Mouse (Mus musculus): ENCODE data around the gene Olfr835. TPM values are rescaled to one million over a fixed set of nuclear protein-coding genes. Genes with fewer than 3 reads are reported as not detected.

Gene Olfr835
- polyA plus RNA-seq (2012; rRNA removed): not detected in 2 replicates

DNA sequence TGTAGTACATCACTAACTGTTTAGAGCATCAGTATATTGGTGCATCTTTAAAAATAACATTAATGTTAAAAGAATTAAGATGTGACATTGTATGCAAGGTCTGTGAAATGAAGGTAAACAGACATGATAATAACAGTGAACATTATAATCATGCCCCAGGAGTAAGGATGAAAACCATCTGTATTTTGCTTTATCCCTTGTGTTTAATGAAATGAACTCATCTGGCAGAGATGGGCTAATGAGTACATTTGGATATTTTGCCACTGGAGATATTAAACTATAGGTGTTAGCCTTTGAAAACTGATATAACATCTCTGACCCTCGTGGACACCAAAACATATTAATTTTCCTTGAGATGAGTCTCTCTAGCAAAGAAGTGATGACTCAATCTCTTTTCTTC lies at the start of gene Olfr835:
TSS of gene Olfr835 (plus strand) at position 301 of the 400 bp plus-strand sequence.

GRCm38 (mm10) chr9:18987690-18988089 lies 44.8 kb upstream of the Olfr835 start, which contains the start of gene Olfr834:
Olfr834 (plus strand) TSS chr9:18987990.

Other genes with a start within 250 kb of the Olfr835 start
- gene Olfr828, start 213.2 kb upstream of the Olfr835 start, polyA plus RNA-seq (2012; rRNA removed): not detected in 2 replicates
- not detected in 2 replicates for gene Olfr829, start 177.8 kb upstream of the Olfr835 start, polyA plus RNA-seq (2012; rRNA removed)
- gene Olfr830, start 158.0 kb upstream of the Olfr835 start, polyA plus RNA-seq (2012; rRNA removed): not detected in 2 replicates
- gene Olfr832, start 95.6 kb upstream of the Olfr835 start, polyA plus RNA-seq (2012; rRNA removed): not detected in 2 replicates
- not detected in 2 replicates for gene Olfr834, start 44.7 kb upstream of the Olfr835 start, polyA plus RNA-seq (2012; rRNA removed)
- gene Olfr836, start 87.6 kb downstream of the Olfr835 start, polyA plus RNA-seq (2012; rRNA removed): not detected in 2 replicates
- gene Olfr837, start 103.6 kb downstream of the Olfr835 start, polyA plus RNA-seq (2012; rRNA removed): not detected in 2 replicates
- not detected in 2 replicates for gene Olfr839-ps1, start 144.6 kb downstream of the Olfr835 start, polyA plus RNA-seq (2012; rRNA removed)
- not detected in 2 replicates for gene Olfr843, start 219.3 kb downstream of the Olfr835 start, polyA plus RNA-seq (2012; rRNA removed)